In the genomic region with DNA sequence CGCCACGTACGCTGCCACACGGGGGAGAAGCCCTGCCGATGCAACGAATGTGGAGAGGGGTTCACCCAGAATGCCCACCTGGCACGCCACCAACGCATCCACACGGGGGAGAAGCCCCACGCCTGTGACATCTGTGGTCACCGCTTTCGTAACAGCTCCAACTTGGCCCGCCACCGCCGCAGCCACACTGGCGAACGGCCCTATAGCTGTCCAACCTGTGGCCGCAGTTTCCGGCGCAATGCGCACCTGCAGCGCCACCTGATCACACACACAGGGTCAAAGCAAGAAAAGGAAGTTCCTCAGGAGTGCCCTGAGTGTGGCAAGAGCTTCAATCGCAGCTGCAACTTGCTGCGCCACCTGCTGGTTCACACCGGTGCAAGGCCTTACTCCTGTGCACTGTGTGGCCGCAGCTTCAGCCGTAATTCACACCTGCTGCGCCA, we compare ENCODE assay signal across 8 mouse cellular contexts. TPM values are rescaled to one million over a fixed set of nuclear protein-coding genes. Genes with fewer than 3 reads are reported as not detected.
A peak's percentile ranks its signal among the peaks of the same experiment; 100 is the strongest.
DNase-seq lines count a peak whose midpoint lies in the region; ATAC-seq lines count a peak whose summit lies in the region.

No protein-coding gene starts in this region.

- no peaks in the 10 kb centered on the region; the same call in 1 of the 2 replicates for H3K9me3 ChIP-seq in limb, embryonic 11.5 days (ENCODE audit: control insufficient read depth, low read length)

- intact Hi-C loops in heart, postnatal 14 days (cut with DNase I), result loop anchor here (2.0 kb wide), 1 partner anchor 40 kb away; no protein-coding TSS in a partner anchor

- no peak overlapping the region for H3K4me2 ChIP-seq in limb, embryonic 11.5 days (ENCODE audit: low read depth, severe bottlenecking)

- WGBS in limb, embryonic 11.5 days, result 81% methylated on average over 28 of the region's 28 CpGs

- H3K4me1 ChIP-seq in limb, embryonic 11.5 days (ENCODE audit: control insufficient read depth, insufficient read depth, low read length), result no peaks in the 10 kb centered on the region

- no peak overlapping the region for H3K9ac ChIP-seq in limb, embryonic 11.5 days (ENCODE audit: low read length)

- H3K27ac ChIP-seq in limb, embryonic 11.5 days (replicated peaks; ENCODE audit: low read depth, low read length), result no peak overlapping the region

- ATAC-seq in common myeloid progenitor, adult 5-6 weeks (replicated peaks; ENCODE audit: low read depth, poor library complexity, severe bottlenecking), result peak; percentile 90
- ATAC-seq in limb, embryonic 11.5 days (ENCODE audit: insufficient number of reproducible peaks, low FRiP score, low TSS enrichment, low read depth), result peak; percentile 60; the same call in 1 of the 2 replicates

- H3K27me3 ChIP-seq in limb, embryonic 11.5 days (ENCODE audit: control insufficient read depth, insufficient read depth, low read length), result no peaks in the 10 kb centered on the region

- H3K4me3 ChIP-seq in limb, embryonic 11.5 days (ENCODE audit: low read depth, low read length), result no peak overlapping the region

- H3K36me3 ChIP-seq in limb, embryonic 11.5 days (ENCODE audit: control insufficient read depth, insufficient read depth, low read length), result no peaks in the 10 kb centered on the region

- peak; percentile 41 to 44 for DNase-seq in left cerebral cortex, adult 18-20 months (ENCODE audit: low spot score in 2 of 2)
- no peak for DNase-seq in left cerebral cortex, adult 8-10 months (ENCODE audit: low spot score in 2 of 2)
- peak; percentile 91 for DNase-seq in R1 (ENCODE audit: low read depth, low spot score)
- peak; percentile 55 to 67 for DNase-seq in heart, postnatal 14 days
- peak; percentile 75 for DNase-seq in limb, embryonic 11.5 days (ENCODE audit: low spot score)
- DNase-seq in natural killer cell, adult 2 months (ENCODE audit: low spot score in 2 of 2), result peak; percentile 82 to 88
- peak; percentile 79 to 87 for DNase-seq in thymus, postnatal 10 days (ENCODE audit: low spot score in 2 of 2)

RNA-seq across cellular contexts. Expression of a gene that starts 9.7 kb away (rescaled TPM):
- total RNA-seq in left cerebral cortex, adult 18-20 months (2021), result not detected
- not detected for total RNA-seq in left cerebral cortex, adult 8-10 months (2022)
- not detected in 2 replicates for total RNA-seq in common myeloid progenitor, adult 5-6 weeks (2017)
- total RNA-seq in heart, postnatal 14 days (2021), result not detected
- polyA plus RNA-seq in limb, embryonic 11.5 days (2014; fragmentation: Nextera tagmentation; extraction: Ambion mirVana), result 0.24 and 0.80 TPM in 2 replicates

RNA-seq across cellular contexts. Expression of a gene that starts 11.1 kb away (rescaled TPM):
- 10 to 100 TPM; 27.5 to 29.7 TPM for total RNA-seq in left cerebral cortex, adult 18-20 months (2021)
- total RNA-seq in left cerebral cortex, adult 8-10 months (2022), result 10 to 100 TPM; 20.6 to 32.1 (median 27.1) TPM
- 0.14 and 1.8 TPM in 2 replicates for total RNA-seq in common myeloid progenitor, adult 5-6 weeks (2017)
- total RNA-seq in heart, postnatal 14 days (2021), result 1 to 10 TPM; 4.3 to 5.0 TPM
- polyA plus RNA-seq in limb, embryonic 11.5 days (2014; fragmentation: Nextera tagmentation; extraction: Ambion mirVana), result 20.5 and 22.7 TPM in 2 replicates

RNA-seq across cellular contexts. Expression of a gene that starts 34.7 kb away (rescaled TPM):
- under 1 TPM; 0.14 TPM for total RNA-seq in left cerebral cortex, adult 18-20 months (2021)
- under 1 TPM in 3 of 4 experiments, not detected in 1; 0.16 to 0.20 (median 0.19) TPM for total RNA-seq in left cerebral cortex, adult 8-10 months (2022)
- total RNA-seq in common myeloid progenitor, adult 5-6 weeks (2017), result 0.24 TPM in 1 of 2 replicates, not detected in the other
- total RNA-seq in heart, postnatal 14 days (2021), result under 1 TPM; 0.10 to 0.24 TPM
- polyA plus RNA-seq in limb, embryonic 11.5 days (2014; fragmentation: Nextera tagmentation; extraction: Ambion mirVana), result 0.45 and 0.63 TPM in 2 replicates

RNA-seq across cellular contexts. Expression of a gene that starts 46.3 kb away (rescaled TPM):
- total RNA-seq in left cerebral cortex, adult 18-20 months (2021), result 1 to 10 TPM; 6.8 to 7.1 TPM
- total RNA-seq in left cerebral cortex, adult 8-10 months (2022), result 1 to 10 TPM; 5.9 to 7.1 (median 6.8) TPM
- 8.9 and 10.1 TPM in 2 replicates for total RNA-seq in common myeloid progenitor, adult 5-6 weeks (2017)
- total RNA-seq in heart, postnatal 14 days (2021), result 1 to 10 TPM; 4.9 to 5.8 TPM
- polyA plus RNA-seq in limb, embryonic 11.5 days (2014; fragmentation: Nextera tagmentation; extraction: Ambion mirVana), result 24.4 and 25.6 TPM in 2 replicates

RNA-seq across cellular contexts. Expression of a gene that starts 49.9 kb away (rescaled TPM):
- not detected for total RNA-seq in left cerebral cortex, adult 18-20 months (2021)
- not detected for total RNA-seq in left cerebral cortex, adult 8-10 months (2022)
- not detected in 2 replicates for total RNA-seq in common myeloid progenitor, adult 5-6 weeks (2017)
- total RNA-seq in heart, postnatal 14 days (2021), result not detected
- polyA plus RNA-seq in limb, embryonic 11.5 days (2014; fragmentation: Nextera tagmentation; extraction: Ambion mirVana), result 0.91 and 1.3 TPM in 2 replicates

Comparison
In these comparisons a context has a peak if more than half of its experiments do, and no peak if none do; other contexts are left out.
1. DNase-seq: peak in left cerebral cortex, adult 18-20 months (2 of 2), R1 (single experiment), heart, postnatal 14 days (2 of 2), limb, embryonic 11.5 days (single experiment), natural killer cell, adult 2 months (2 of 2) and thymus, postnatal 10 days (2 of 2); none in left cerebral cortex, adult 8-10 months (0 of 2).